Mouse (Mus musculus) Muller cell, postnatal 12 days (primary cell): ENCODE results near the gene Pigt.
A peak's percentile ranks its signal among the peaks of the same experiment; 100 is the strongest.

ENCODE experiments used
- DNase-seq: peaks from one replicate; pipeline ENCODE4 v3.0.0-alpha.2; 2015; ENCODE audit errors: inconsistent ontology term

The Pigt gene

GRCm38 (mm10) chr2:164496847-164497690 lies at the start of gene Pigt:
Gene Pigt (plus strand): TSS chr2:164497520.
- DNase-seq: peak; percentile 85

GRCm38 (mm10) chr2:164448140-164448539 lies 49.2 kb upstream of the Pigt start:
- no peak for DNase-seq

GRCm38 (mm10) chr2:164448921-164449320 lies 48.4 kb upstream of the Pigt start:
- DNase-seq: no peak

- DNase-seq: no peak
These were observed 47.8 kb upstream of the Pigt start for GRCm38 (mm10) chr2:164449341-164450042.

- DNase-seq: no peak
These were observed 45.2 kb upstream of the Pigt start for GRCm38 (mm10) chr2:164452000-164452676.

- no peak for DNase-seq
These were observed 44.1 kb upstream of the Pigt start for GRCm38 (mm10) chr2:164453047-164453757.

- no peak for DNase-seq
These were observed 43.3 kb upstream of the Pigt start for GRCm38 (mm10) chr2:164453887-164454500.

- DNase-seq: peak; percentile 77
These were observed 42.5 kb upstream of the Pigt start for GRCm38 (mm10) chr2:164454846-164455245.

GRCm38 (mm10) chr2:164455421-164456190 lies 41.7 kb upstream of the Pigt start:
- DNase-seq: peak; percentile 92

GRCm38 (mm10) chr2:164456413-164456812 lies 40.9 kb upstream of the Pigt start:
- no peak for DNase-seq

GRCm38 (mm10) chr2:164456864-164457300 lies 40.4 kb upstream of the Pigt start, which contains the start of gene Sys1:
Gene Sys1 (plus strand): TSS chr2:164456964.
- no peak for DNase-seq

GRCm38 (mm10) chr2:164457942-164458341 lies 39.4 kb upstream of the Pigt start:
- DNase-seq: no peak

GRCm38 (mm10) chr2:164458535-164458934 lies 38.8 kb upstream of the Pigt start:
- DNase-seq: no peak

- DNase-seq: peak; percentile 98
These were observed 36.4 kb upstream of the Pigt start, which contains the start of gene Gm20458 for GRCm38 (mm10) chr2:164460745-164461551. Gene Gm20458 (plus strand): TSS chr2:164460967.

- DNase-seq: no peak
These were observed 32.2 kb upstream of the Pigt start for GRCm38 (mm10) chr2:164465161-164465560.

- DNase-seq: no peak
These were observed 30.5 kb upstream of the Pigt start for GRCm38 (mm10) chr2:164466787-164467186.

GRCm38 (mm10) chr2:164470254-164470653 lies 27.1 kb upstream of the Pigt start:
- DNase-seq: peak; percentile 36

- DNase-seq: no peak
These were observed 23.7 kb upstream of the Pigt start, which contains the start of gene Trp53tg5 for GRCm38 (mm10) chr2:164473624-164474023. Gene Trp53tg5 (minus strand): TSS chr2:164473724.

GRCm38 (mm10) chr2:164485681-164486257 lies 11.6 kb upstream of the Pigt start, which contains the start of gene Dbndd2:
Gene Dbndd2 (plus strand): TSS chr2:164486106.
- peak; percentile 74 for DNase-seq
